Mouse (Mus musculus): ENCODE results near the gene Spin2g. TPM values are rescaled to one million over a fixed set of nuclear protein-coding genes. Genes with fewer than 3 reads are reported as not detected.
"Not testable (repeated sequence)": the region's sequence is repeated elsewhere in the genome, so short reads cannot be mapped to it uniquely, and the experiment has no call there.

The Spin2g gene
- polyA plus RNA-seq (2011; ENCODE audit: insufficient read length, low read depth, missing spikeins), result not detected in 2 replicates

- H3K4me1 ChIP-seq (ENCODE audit: control insufficient read depth, insufficient read depth, low read length); H3K27ac ChIP-seq (ENCODE audit: insufficient read depth, low read length); H3K4me3 ChIP-seq (ENCODE audit: insufficient read depth, low read length): not testable (repeated sequence)
These were observed at the start of gene Spin2g for GRCm38 (mm10) chrX:34238633-34239032. Gene Spin2g (minus strand): TSS chrX:34238733.

Other genes starting within 250 kb of the Spin2g start
- gene Btbd35f9, start 77.2 kb downstream of the Spin2g start, polyA plus RNA-seq (2011; ENCODE audit: insufficient read length, low read depth, missing spikeins), result not detected in 2 replicates
- gene Btbd35f8, start 211.8 kb upstream of the Spin2g start, polyA plus RNA-seq (2011; ENCODE audit: insufficient read length, low read depth, missing spikeins), result not detected in 2 replicates

Data from embryonic fibroblast, embryonic 13.5 days (primary cell).